Mouse (Mus musculus): ENCODE results near the gene Gm17387.
A peak's percentile ranks its signal among the peaks of the same experiment; 100 is the strongest.

Gm17387 gene

DNA sequence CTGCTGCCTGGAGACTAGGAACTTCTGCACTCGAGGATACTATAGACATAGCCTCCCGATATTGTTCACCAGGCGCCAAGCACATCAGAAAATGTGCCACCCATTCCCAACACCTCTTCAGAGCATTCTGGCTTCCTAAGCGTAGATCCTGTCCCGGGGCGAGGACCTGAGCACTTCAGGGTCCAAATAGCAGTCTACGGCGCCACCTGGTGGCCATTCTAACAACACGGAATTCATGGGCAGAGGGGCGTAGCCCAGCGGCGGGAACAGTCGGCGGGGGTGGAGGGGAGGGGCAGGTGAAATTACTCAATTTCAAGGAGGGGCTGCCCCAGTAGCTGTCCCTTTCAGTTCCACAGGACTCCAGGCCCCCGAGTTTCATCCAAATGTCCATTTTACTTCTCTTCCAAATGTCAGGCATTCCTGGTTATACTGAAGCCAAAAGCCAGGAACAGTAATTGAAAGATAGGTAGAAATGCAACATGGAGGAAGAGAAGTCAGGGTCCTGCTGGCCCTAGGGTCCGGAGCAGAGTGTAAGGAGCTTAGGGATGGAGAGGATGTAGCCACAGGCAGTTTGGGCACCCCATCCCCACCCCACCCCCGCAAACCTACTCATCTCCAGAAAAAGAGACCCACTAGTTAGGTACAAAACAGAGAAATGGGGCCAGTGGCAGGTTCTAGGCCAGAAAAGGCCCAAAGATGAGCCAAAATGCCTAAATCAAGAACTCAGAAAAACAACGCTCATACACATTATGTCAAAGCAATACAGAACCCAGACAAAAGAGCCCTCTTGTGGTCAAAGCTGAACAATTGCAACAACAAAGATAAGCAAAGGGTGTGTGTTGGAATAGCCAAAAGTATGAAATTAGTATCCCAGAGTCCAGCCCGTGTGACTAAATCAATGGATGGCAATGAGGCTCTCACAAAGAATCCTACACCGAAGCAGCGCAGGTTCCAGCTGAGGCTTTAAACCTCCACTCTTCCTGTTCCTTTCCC lies 19.6 kb downstream of the Gm17387 start:
- DNase-seq (ENCODE audit: low spot score), result peak; percentile 95

DNA sequence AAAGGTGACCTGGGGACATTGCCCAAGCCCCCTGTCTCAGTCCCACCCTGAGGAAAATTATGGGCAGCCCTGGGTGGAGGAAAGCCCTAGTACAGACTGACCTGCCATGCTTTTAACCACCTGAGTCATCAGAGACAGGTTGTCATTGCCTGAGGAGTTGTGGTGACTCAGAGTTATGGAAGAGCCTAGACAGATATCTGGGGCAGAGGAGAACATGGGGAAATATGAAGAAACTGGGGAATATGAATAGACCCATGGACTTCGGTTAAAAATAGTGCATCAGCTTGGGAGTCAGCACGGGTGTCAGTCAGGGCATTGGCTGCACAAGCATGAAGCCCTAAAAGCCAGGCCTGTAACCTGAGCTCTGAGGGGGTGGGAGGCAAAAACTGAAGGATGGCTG lies 20.4 kb downstream of the Gm17387 start:
- no peak for DNase-seq (ENCODE audit: low spot score)

DNA sequence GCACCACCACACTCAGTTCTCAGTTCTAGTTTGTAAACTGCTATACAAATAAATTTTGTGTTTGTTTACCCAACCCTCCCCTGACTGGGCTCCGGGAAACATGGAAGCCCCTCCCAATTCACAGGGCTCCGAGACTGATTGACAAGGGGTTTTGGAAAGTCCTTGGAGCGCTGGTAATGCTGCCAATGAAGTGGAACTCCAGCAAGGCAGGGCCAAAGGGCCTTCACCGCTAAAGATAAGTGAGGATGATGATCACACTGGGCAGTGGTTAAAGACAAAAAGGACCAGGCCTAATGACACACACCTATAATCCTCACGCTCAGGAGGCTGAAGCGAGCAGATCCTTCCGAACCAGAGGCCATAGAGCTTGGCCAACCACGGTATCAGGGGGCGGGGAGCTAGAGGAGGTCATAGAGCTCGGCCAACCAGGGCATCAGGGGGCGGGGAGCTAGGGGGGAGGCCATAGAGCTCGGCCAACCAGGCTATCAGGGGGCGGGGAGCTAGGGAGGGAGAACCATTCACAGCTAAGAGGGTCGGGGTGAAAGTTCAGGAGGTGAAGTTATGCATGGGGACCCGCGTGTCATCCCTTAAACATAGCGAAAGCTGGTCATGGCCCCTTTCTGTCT lies 22.2 kb downstream of the Gm17387 start:
- no peak for DNase-seq (ENCODE audit: low spot score)

DNA sequence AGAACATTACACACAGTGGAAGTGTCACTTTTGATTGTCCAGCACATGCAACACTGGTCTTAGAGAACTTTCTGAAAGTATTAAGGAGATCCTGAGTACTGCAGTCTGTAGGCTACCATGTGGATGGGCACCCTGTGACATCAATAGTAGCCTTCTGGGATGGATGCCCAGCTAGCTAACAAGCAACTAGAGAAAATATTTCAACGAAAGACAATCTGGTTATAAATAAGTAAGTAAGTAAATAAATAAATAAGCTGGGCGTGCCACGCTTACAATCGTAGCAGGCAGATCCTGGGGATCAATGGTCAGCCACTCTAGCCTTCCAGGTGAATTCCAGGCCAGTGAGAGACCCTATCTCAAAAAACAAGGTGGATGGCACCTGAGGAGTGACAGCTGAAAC lies 23.1 kb downstream of the Gm17387 start:
- no peak for DNase-seq (ENCODE audit: low spot score)

DNA sequence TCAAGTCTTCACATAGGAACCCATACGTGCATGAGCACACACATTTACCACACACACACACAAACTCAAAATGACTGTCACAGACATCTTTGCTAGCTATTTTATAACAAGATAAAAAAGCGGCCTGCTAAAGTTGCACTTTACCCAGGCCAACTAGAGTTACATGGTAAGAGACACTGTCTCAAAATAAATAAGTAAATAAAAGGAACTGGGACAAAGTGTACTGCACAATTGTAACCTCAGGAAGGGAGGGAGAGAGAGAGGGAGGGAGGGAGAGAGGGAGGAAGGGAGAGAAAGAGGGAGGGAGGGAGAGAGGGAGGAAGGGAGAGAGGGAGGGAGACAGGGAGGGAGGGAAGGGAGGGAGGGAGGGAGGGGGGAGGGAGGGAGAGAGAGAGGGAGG lies 23.5 kb downstream of the Gm17387 start:
- DNase-seq (ENCODE audit: low spot score), result no peak

DNA sequence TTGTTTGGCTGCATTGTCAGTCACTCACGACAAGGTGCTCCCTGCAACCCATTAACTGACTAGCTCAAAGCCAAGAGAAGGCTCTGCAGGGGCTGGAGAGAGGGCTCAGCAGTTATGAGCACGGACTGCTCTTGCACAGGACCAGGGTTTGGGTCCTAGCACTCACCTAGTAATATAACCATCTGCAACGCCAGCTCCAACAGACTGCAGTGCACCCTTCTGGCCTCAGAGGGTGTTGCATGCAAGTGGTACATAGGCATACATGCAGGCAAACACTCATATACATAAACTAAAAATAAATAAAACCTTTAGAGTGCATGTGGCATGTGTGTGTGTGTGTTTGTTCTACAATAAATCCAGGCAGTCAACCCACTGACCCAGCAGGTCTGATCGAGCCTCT lies 26.9 kb downstream of the Gm17387 start:
- no peak for DNase-seq (ENCODE audit: low spot score)

DNA sequence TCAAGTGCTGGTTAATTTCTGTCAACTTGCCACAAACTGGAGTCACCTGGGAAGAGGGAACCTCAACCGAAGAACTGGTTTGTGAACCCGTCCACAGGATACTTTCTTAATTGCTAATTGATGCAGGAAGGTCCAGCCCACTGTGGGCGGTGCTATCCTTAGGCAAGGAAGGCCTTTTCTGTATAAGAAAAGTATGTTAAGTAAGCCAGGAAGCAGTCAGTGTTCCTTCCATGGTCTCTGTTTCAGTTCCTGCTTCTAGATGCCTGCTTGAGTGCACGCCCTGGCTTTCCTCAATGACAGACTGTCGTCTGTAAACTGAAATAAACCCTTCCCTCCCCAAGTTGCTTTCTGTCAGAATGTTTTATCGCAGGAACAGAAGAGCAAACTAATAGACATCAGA lies 28.0 kb downstream of the Gm17387 start:
- DNase-seq (ENCODE audit: low spot score), result no peak

DNA sequence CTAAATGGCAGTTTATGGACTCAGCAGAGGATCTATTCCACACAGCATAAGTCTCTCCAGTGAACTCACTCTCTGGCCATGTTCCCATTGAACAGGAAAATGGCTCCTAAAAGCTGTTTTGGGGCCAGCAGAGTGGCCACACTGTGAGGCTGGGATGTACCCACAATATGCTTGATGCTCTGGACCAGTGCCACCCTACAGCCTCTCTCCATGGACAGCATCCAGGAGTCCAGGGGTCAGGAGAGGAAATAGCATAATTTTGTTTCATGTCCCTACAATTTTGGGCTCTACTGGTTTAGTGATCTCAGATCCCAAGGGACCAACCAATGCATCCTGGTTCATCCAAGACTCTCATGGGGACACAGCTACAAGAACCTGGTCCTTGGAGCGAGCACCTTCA lies 28.6 kb downstream of the Gm17387 start:
- no peak for DNase-seq (ENCODE audit: low spot score)

DNA sequence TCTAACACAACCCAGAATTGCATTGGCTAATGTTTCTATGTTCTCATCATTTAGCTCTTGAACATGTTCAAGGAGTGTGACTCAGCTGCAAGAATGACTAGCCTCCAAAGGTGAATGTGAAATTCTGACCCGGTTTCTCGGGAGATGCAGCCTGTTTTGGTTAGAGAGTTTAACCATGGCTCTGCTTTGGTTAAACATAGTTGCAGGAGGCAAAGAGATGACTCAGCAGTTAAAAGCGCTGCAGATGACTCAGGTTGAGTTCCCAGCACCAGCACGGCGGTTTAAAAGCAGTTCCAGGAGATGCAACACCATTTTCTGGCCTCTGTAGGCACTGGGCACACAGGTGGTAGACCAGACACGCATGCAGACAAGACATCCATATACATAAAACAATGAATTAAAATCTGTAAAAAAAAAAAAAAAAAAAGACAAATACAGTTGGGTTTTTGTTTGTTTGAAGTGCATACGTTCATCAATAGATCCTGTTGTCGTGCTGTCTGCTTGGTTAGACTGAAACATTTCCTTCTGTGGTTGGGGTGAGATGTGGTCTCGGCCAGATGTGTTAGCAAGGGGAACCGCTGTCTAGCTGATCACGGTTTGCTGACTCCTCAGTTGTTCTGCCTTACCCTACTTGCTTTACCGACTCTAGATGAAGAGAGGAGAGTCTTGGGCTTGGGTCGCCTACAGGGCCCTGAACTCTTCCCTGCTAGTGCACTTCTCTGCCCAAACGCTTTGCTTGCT lies 29.8 kb downstream of the Gm17387 start:
- DNase-seq (ENCODE audit: low spot score), result no peak

DNA sequence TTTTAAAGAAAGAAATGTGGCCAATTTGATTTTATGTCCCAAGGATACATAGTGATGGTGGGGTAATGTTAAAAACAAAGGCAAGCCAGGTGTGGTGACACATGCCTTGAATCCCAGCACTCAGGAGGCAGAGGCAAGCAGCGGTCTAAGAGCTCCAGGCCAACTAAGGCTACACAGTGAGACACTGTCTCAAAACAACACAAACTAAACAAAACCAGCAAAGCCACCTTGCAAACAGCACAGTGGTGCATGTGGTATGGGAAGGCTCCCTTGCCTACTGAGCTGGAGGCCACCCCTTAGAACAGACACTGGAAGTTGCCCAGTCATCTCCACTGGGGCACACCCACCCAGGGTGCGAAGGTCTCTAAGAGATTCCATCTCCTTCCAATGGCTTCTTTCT lies 31.0 kb downstream of the Gm17387 start:
- DNase-seq (ENCODE audit: low spot score), result no peak

DNA sequence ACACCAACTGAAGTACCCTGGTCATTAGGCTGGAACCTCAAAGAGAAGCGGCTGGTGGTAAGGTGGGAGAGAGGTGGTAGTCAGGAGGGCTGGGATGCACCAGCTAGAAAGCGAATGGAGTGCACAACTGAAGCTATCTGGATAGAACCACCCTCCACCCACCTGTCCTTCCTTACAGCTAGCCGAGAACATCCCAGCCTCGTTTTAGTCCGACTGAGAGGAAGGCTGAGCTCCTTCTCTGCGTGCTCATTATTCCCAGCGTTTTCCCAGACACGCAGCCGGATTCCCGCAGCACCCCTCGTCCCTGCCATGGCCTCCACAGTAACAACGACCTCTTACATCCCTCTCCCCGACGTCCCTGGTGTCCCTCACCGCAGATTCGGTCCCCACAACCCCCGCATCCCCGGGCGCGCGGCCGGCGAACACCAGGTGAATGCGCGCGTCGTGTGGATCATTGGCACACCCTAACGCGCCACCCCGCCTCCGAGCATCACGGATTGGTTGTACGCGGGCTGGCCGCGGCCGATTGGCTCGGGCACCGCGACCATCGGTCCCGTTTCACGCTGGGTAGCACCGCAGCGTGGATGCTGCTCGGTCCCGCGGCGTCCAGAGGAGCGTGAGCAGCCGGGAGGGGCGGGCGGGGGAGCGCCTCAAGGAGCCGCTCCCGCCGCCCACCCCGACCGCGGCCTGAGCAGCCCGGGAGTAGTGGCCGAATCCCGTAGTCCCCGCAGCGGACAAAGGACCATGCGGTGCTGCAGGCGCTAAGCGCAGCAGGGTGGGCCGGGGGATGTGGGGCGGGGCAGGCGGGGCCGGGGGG lies 31.7 kb downstream of the Gm17387 start, which contains the start of gene B4galnt4:
TSS of gene B4galnt4 (plus strand) at position 679 of the 817 bp plus-strand sequence.
- DNase-seq (ENCODE audit: low spot score), result peak; percentile 87

DNA sequence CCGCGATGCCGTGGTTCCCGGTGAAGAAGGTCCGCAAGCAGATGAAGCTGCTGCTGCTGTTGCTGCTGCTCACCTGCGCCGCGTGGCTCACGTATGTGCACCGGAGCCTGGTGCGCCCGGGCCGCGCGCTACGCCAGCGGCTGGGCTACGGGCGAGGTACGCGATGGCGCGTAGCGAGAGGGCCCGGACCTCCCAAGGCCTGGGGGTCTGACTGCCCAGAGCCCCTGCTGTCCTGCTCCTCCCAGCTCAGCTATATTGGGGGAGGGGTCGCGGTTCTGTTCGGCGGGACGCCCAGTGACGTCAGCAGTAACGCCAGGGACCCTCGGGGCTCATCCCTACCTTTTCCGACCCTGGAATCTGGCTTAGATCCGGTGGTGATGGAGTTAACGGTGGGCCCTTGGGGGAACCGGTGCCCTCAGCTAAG lies 32.4 kb downstream of the Gm17387 start:
- DNase-seq (ENCODE audit: low spot score), result peak; percentile 55

DNA sequence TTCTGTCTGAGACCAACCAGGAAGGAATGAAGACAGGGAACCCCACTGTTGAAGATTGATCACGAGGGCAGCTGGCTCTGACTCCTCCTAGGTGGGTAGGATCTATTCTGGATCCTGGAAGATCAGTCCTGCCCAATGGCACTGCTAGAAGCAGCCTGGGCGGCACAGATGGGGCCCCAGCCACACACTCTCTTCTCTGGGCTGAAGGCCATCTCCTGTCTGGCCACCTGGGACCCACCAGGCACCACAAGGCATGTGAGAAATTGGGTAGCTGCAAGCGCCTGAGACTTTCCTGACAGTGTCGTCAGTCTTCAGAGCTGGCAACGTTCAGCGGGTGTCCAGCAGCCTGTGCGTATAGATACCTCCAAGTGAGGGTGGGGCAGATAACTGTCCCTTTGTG lies 33.6 kb downstream of the Gm17387 start:
- no peak for DNase-seq (ENCODE audit: low spot score)

DNA sequence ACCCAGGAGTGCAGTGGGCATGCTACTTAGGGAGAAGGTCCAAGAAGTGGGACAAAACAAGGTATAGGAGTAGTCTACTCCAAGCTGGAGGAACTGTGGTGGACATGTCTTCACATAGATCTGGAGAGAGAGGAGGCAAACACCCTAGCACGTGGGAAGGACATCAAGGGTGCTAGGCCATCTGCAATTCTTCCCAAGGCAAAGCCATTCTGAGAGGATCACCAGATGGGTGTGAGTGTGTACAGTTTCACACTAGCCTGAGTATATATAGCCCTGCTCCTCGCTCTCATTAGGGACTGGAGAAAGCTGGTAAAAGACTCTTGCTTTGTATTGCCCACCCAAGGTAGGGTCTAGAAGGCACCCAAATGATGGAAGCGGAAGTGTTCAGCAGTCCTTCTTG lies 34.4 kb downstream of the Gm17387 start:
- no peak for DNase-seq (ENCODE audit: low spot score)

DNA sequence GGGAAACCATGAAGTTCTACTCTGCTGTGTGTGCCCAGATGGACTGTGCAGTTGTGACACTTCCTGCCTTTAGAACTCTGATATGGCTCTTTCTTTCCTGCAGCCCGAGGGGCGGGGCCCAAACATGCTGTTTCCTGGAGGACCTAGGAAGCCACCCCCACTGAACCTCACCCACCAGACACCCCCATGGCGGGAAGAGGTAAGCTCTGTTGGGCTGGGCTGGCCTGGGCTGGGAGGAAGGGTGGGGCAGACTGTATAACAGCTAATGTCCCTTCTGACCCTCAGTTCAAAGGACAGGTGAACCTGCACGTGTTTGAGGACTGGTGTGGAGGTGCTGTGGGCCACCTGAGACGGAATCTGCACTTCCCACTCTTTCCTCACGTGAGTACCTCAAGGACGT lies 35.2 kb downstream of the Gm17387 start:
- no peak for DNase-seq (ENCODE audit: low spot score)

DNA sequence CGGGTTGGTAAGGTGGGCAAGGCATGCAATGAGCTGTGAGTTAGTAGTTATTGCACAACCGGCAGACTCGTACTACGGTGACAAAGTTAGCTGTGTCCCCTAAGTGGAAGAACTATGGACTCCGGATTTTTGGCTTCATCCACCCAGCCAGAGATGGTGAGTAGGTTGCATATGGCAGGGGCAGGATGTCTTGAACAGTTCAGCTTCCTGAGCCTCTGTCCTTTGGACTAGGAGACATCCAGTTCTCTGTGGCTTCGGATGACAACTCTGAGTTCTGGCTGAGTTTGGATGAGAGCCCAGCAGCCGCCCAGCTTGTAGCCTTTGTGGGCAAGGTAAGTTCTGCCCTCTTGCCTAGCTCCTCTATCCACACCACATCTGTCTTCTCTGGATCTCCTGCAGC lies 35.6 kb downstream of the Gm17387 start:
- no peak for DNase-seq (ENCODE audit: low spot score)

DNA sequence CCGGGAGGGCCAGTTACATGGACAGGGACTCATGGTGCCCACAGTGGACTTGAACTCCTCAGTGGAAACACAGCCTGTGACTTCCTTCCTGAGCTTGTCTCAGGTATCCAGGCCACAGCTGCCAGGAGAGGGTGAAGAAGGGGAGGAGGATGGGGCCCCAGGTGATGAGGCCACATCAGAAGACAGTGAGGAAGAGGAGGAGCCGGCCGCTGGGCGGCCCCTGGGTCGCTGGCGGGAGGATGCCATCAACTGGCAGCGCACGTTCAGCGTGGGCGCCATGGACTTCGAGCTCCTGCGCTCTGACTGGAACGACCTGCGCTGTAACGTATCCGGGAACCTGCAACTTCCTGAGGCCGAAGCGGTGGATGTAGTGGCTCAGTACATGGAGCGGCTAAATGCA lies 39.4 kb downstream of the Gm17387 start:
- DNase-seq (ENCODE audit: low spot score), result no peak

DNA sequence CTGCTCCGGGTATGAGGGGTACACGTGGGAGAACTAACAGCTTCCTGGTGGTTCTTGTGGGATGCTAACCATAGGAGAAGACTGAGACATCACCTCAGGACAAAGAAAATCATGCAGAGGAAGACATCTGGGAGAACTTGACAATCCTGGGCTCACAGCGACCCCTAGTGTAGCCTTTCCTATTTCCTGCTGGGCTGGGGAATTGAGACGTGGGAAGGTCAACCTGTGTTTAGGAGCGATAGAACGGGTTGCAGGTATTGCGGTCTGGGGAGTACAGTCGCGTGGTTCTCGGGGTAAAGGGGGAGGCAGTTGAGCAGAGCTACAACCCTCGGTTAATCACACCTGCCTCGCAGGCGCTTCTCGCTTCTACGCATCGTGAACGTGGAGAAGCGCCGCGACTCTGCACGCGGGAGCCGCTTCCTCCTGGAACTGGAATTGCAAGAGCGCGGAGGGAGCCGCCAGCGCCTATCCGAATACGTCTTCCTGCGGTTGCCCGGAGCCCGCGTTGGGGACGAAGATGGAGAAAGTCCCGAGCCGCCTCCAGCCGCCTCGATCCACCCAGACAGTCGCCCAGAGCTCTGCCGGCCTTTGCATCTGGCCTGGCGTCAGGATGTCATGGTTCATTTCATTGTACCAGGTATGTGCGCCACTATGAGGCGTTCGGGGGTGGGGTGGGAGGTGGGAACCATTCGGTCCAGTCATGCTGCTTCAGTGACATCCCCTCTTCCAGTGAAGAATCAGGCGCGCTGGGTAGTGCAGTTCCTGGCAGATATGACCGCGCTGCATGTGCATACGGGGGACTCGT lies 41.3 kb downstream of the Gm17387 start:
- DNase-seq (ENCODE audit: low spot score), result peak; percentile 91

DNA sequence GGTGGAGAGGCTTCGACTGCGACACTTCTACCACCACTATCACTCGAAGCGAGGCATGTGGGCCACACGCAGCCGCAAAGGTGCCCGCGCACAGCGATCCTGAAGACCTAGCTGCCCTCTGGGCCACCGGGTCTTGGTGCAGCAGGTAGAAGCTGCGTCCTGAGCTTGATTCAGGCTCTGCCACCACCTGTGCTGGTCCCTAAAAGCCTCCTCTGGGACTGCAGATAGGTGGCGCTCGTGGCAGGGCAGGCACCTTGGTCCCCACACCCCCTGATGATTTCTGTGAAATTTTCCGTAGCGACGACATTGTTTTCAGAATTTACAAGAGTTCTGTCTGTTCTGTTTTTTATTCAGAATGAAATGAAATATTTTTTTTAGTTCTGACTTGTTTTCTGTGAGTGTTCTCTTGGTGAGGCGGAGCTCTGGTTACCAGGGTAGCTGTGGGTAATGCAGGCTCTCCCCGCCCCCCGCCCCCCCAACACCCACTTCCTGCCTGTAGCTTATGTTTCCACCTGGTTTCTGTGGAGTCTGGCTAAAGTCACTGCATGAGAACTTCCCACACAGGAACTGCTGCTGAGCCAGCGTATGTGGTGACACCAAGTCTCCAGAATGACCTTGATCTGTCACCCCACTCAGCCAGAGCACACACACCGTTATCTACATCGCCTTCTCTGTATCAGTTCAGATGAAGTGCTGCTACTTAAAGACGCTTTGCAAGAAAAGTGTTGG lies 43.2 kb downstream of the Gm17387 start:
- DNase-seq (ENCODE audit: low spot score), result peak; percentile 28

DNA sequence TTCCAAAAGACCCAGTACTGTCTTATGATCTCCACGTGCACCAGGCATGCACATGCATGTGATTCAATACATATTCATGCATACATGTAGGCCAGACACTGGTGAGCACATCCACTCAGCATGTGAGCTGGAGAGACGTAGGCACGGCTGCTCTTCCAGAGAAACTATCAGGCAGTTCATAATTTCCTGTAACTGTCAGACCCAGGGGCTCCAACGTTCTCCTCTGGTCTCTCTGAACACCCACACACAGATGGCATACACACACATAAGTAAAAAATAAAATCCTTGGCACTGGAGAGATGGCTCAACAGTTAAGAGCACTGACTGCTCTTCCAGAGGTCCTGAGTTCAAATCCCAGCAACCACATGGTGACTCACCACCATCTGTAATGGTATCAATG lies 44.9 kb downstream of the Gm17387 start:
- no peak for DNase-seq (ENCODE audit: low spot score)

All from retina, embryonic 14.5 days (tissue).